Mouse (Mus musculus): ENCODE results near the gene Stk38l. TPM values are rescaled to one million over a fixed set of nuclear protein-coding genes. Genes with fewer than 3 reads are reported as not detected.

Gene Stk38l
- 15.1 and 16.0 TPM in 2 replicates for polyA plus RNA-seq (2015; fragmentation: Nextera tagmentation; extraction: Ambion mirVana)

- Histone ChIP-seq H3K4me2 (peak within 1 kb of the TSS; percentile 85), H3K4me1 (replicated peaks) (peaks cover 17% of the 10 kb centered on the region), H3K4me3 (peak within 1 kb of the TSS; percentile 86), H3K9me3 (no peaks in the 10 kb centered on the region), H3K9ac (peak within 1 kb of the TSS; percentile 85), H3K36me3 (no peaks in the 10 kb centered on the region), H3K27ac (replicated peaks) (peak within 1 kb of the TSS; percentile 90), H3K27me3 (no peaks in the 10 kb centered on the region)
- 2% methylated on average over 73 of the region's 87 CpGs for WGBS
- peak; percentile 99 for ATAC-seq (ENCODE audit: low read depth)
Observed at GRCm38 (mm10) chr6:146724581-146725383, at the start of gene Stk38l. Gene Stk38l, plus strand, starts transcription at chr6:146724995.

DNA sequence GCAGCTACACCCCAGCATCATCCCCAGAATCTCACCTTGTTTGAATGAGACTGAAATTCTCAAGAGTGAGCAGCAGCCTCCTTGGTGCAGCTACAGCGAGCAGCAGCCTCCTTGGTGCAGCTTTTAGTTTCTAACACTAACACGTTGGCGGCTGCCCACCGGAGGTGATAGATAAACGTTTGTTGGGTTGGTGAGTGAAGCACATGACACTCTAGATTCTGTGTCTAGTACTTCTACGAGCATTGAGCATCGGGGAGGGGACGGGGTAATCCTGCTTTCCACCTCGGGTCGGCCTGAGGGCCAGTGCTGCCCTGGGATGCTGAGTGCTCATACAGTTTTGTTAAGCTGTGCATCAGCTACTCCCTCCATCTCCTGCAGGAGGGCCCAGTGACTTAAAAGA is 47.9 kb upstream of the Stk38l start:
- Histone ChIP-seq H3K4me2 (no peak overlapping the region), H3K27me3 (no peaks in the 10 kb centered on the region), H3K9me3 (0 out of 2 replicates have a peak, but pooled peaks cover 5% of the 10 kb centered on the region), H3K9ac (no peak overlapping the region), H3K4me1 (replicated peaks) (no peaks in the 10 kb centered on the region), H3K4me3 (no peak overlapping the region), H3K36me3 (no peaks in the 10 kb centered on the region), H3K27ac (replicated peaks) (no peak overlapping the region)
- no peak for ATAC-seq (ENCODE audit: low read depth)
- whole genome bisulfite sequencing, result 84% methylated on average over 10 of the region's 10 CpGs

DNA sequence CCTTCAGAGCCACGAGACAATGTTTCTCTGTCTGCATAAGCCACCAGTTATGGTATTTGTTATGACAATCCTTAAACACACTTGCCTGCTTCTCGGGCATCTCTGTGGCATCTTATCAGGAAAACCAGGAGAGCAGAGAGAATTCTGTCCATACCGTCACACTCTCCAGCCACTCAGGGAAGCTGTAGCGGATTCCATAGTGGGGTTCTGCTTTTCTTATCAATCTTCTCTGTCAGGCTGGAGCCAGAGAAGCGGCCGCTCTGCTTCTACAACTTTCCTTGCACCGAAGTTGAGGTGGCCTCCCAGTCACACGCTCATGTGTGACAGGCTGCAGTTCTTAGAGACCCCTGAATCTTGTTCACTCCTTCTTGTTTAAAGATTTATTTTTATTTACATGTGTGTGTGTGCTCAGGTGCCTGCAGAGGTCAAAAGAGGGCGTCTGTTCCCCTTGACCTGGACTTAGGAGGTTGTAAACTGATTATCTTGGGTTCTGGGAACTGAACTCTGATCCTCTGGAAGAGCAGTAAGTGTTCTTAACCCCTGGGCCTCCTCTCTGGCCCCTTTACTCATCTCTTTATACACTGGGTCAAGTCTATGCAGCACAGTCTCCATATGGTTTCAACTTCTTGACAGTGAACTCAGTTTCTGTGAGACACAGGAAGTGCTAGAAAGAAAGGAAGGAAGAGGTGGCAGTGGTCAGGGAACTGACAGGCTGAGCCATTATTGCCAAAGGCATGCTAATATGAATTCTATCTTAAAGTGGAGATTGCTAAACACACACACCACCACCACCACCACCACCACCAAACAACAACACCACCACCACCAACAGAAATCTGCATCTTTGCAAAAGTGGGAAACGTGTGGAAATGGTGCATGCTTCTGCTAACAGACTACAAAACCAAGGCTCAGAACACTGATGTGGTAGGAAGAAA is 46.4 kb upstream of the Stk38l start:
- Histone ChIP-seq H3K27me3 (no peaks in the 10 kb centered on the region), H3K9ac (no peak overlapping the region), H3K9me3 (0 out of 2 replicates have a peak, but pooled peaks cover 5% of the 10 kb centered on the region), H3K36me3 (no peaks in the 10 kb centered on the region), H3K4me1 (replicated peaks) (no peaks in the 10 kb centered on the region), H3K4me2 (no peak overlapping the region), H3K4me3 (no peak overlapping the region), H3K27ac (replicated peaks) (no peak overlapping the region)
- ATAC-seq (ENCODE audit: low read depth), result no peak
- 83% methylated on average over 10 of the region's 10 CpGs for WGBS

DNA sequence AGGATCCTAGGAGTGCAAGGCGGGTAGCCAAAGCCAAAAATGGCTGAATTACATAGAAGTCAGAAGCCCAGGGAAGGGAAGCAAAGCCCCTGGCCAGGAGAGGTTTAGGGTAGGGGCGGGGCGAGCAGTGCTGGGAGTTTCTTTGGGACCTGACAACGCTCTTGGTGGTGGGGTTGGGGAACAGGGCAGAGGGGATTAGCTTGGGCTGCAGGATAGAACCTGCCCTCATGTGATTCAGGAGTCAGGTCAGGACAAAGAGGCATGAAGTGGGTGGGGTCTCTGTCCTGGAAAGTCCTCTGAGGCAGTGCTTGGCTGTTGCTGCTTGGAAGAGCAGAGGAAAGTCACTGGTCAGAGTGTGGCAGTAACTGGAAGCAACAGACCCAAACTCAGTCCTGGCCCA is 40.9 kb upstream of the Stk38l start:
- H3K27ac ChIP-seq (replicated peaks), result no peak overlapping the region
- 0 out of 2 replicates have a peak, but pooled peaks cover 5% of the 10 kb centered on the region for H3K9me3 ChIP-seq
- no peak overlapping the region for H3K4me2 ChIP-seq
- no peak for ATAC-seq (ENCODE audit: low read depth)
- no peaks in the 10 kb centered on the region for H3K36me3 ChIP-seq
- 85% methylated on average over 4 of the region's 4 CpGs for WGBS
- no peaks in the 10 kb centered on the region for H3K27me3 ChIP-seq
- no peaks in the 10 kb centered on the region for H3K4me1 ChIP-seq (replicated peaks)
- H3K9ac ChIP-seq, result no peak overlapping the region
- no peak overlapping the region for H3K4me3 ChIP-seq

GRCm38 (mm10) chr6:146685781-146686308 is 39.0 kb upstream of the Stk38l start:
- Histone ChIP-seq H3K4me2 (no peak overlapping the region), H3K9ac (no peak overlapping the region), H3K27ac (replicated peaks) (no peak overlapping the region), H3K4me3 (no peak overlapping the region), H3K4me1 (replicated peaks) (no peaks in the 10 kb centered on the region), H3K9me3 (0 out of 2 replicates have a peak, but pooled peaks cover 1% of the 10 kb centered on the region), H3K27me3 (no peaks in the 10 kb centered on the region), H3K36me3 (no peaks in the 10 kb centered on the region)
- ATAC-seq (ENCODE audit: low read depth), result no peak
- 86% methylated on average over 17 of the region's 17 CpGs for WGBS

- Histone ChIP-seq H3K27ac (replicated peaks) (no peak overlapping the region), H3K36me3 (no peaks in the 10 kb centered on the region), H3K4me1 (replicated peaks) (no peaks in the 10 kb centered on the region), H3K9ac (no peak overlapping the region), H3K27me3 (no peaks in the 10 kb centered on the region), H3K4me3 (no peak overlapping the region), H3K9me3 (no peaks in the 10 kb centered on the region), H3K4me2 (no peak overlapping the region)
- WGBS, result 84% methylated on average over 5 of the region's 5 CpGs
- ATAC-seq (ENCODE audit: low read depth), result no peak
Observed at GRCm38 (mm10) chr6:146686463-146687196, 38.2 kb upstream of the Stk38l start.

- H3K9ac ChIP-seq, result no peak overlapping the region
- no peaks in the 10 kb centered on the region for H3K4me1 ChIP-seq (replicated peaks)
- no peaks in the 10 kb centered on the region for H3K9me3 ChIP-seq
- 83% methylated on average over 7 of the region's 7 CpGs for WGBS
- no peak for ATAC-seq (ENCODE audit: low read depth)
- H3K36me3 ChIP-seq, result no peaks in the 10 kb centered on the region
- no peak overlapping the region for H3K4me2 ChIP-seq
- no peaks in the 10 kb centered on the region for H3K27me3 ChIP-seq
- no peak overlapping the region for H3K4me3 ChIP-seq
- H3K27ac ChIP-seq (replicated peaks), result no peak overlapping the region
Observed at GRCm38 (mm10) chr6:146688010-146688409, 36.8 kb upstream of the Stk38l start.

- Histone ChIP-seq H3K27ac (replicated peaks) (no peak overlapping the region), H3K27me3 (no peaks in the 10 kb centered on the region), H3K4me1 (replicated peaks) (no peaks in the 10 kb centered on the region), H3K36me3 (no peaks in the 10 kb centered on the region), H3K9ac (no peak overlapping the region), H3K4me3 (no peak overlapping the region), H3K4me2 (no peak overlapping the region), H3K9me3 (no peaks in the 10 kb centered on the region)
- no peak for ATAC-seq (ENCODE audit: low read depth)
- WGBS, result 82% methylated on average over 5 of the region's 5 CpGs
Observed at GRCm38 (mm10) chr6:146688861-146689260, 35.9 kb upstream of the Stk38l start.

DNA sequence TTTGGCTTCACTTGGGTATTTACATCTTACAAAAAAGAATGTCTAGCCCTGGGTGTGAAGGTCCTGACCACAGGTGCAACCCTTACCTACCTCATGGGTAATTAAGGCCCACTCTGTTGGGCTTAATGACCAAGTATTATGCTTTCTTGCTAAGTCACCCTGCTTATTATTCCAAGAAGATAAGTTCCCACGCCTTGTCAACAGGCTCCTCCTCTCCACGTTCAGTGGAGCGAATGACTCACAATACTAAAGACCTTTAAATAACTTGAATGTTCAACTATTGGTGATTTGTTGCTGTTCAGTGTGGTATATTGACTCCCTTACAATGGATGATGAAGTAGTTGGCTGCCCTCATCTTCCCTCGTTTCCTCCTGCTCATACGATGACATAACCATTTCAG is 27.0 kb upstream of the Stk38l start:
- H3K36me3 ChIP-seq, result no peaks in the 10 kb centered on the region
- no peaks in the 10 kb centered on the region for H3K27me3 ChIP-seq
- no peak overlapping the region for H3K4me3 ChIP-seq
- H3K4me2 ChIP-seq, result no peak overlapping the region
- no peak for ATAC-seq (ENCODE audit: low read depth)
- no peaks in the 10 kb centered on the region for H3K9me3 ChIP-seq
- no peak overlapping the region for H3K9ac ChIP-seq
- WGBS, result 54% methylated on average over 5 of the region's 5 CpGs
- H3K27ac ChIP-seq (replicated peaks), result no peak overlapping the region
- no peaks in the 10 kb centered on the region for H3K4me1 ChIP-seq (replicated peaks)

GRCm38 (mm10) chr6:146698376-146698775 is 26.4 kb upstream of the Stk38l start:
- H3K9me3 ChIP-seq, result no peaks in the 10 kb centered on the region
- no peak overlapping the region for H3K9ac ChIP-seq
- H3K4me2 ChIP-seq, result no peak overlapping the region
- H3K27me3 ChIP-seq, result no peaks in the 10 kb centered on the region
- H3K4me3 ChIP-seq, result no peak overlapping the region
- no peak for ATAC-seq (ENCODE audit: low read depth)
- no peaks in the 10 kb centered on the region for H3K36me3 ChIP-seq
- no peaks in the 10 kb centered on the region for H3K4me1 ChIP-seq (replicated peaks)
- no peak overlapping the region for H3K27ac ChIP-seq (replicated peaks)
- WGBS, result 92% methylated on average over 4 of the region's 4 CpGs

DNA sequence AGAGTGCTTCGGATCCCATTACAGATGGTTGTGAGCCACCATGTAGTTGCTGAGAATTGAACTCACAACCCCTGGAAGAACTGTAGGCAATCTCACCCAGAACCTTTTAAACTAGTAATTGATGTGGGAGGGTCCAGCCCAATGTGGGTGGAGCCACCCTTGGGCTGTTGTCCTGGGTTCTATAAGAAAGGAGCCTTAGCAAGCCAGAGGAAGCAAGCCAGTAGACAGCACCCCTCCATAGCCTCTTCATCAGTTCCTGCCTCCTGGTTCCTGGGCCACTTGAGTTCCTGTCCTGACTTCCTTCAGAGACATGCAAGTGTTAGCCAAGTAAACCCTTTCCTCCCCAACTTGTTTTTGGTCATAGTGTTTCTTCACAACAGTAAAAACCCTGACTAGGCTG is 24.3 kb upstream of the Stk38l start:
- H3K4me3 ChIP-seq, result no peak overlapping the region
- WGBS, result 97% methylated on average over 1 of the region's 1 CpGs
- H3K36me3 ChIP-seq, result no peaks in the 10 kb centered on the region
- no peaks in the 10 kb centered on the region for H3K4me1 ChIP-seq (replicated peaks)
- no peak overlapping the region for H3K4me2 ChIP-seq
- H3K27me3 ChIP-seq, result no peaks in the 10 kb centered on the region
- H3K9me3 ChIP-seq, result no peaks in the 10 kb centered on the region
- ATAC-seq (ENCODE audit: low read depth), result no peak
- no peak overlapping the region for H3K9ac ChIP-seq
- no peak overlapping the region for H3K27ac ChIP-seq (replicated peaks)
